Mouse (Mus musculus): ENCODE measurements at regions not wholly inside any gene's neighbourhood (a gene's known extent, or its start where the extent isn't known, plus 50 kb on each side); places are given as distances from the start of the nearest gene placed in this dataset.

- TF ChIP-seq EP300 (IDR thresholded peaks at IDR 0.05; ENCODE audit: insufficient read depth, low read depth, low read length) = no peak
- TF ChIP-seq CTCF (IDR thresholded peaks at IDR 0.05) = no peak
- TF ChIP-seq POLR2A (IDR thresholded peaks at IDR 0.05; ENCODE audit: insufficient read depth, low read depth, low read length) = no peak
Observed at GRCm38 (mm10) chr7:117185891-117186290, 194.9 kb upstream of the Xylt1 start.

Data from heart, adult 2 months (tissue).